Mouse (Mus musculus) lung, embryonic 15.5 days (tissue): ENCODE results near the gene Gap43. TPM values are rescaled to one million over a fixed set of nuclear protein-coding genes. Genes with fewer than 3 reads are reported as not detected.
"Not testable (repeated sequence)": the region's sequence is repeated elsewhere in the genome, so short reads cannot be mapped to it uniquely, and the experiment has no call there.

Source experiments
- ATAC-seq: fragments of 200-750 bp; cut with Nextera tagmentation; 2 replicates; pipeline ENCODE4 v1.8.0; 2017; ENCODE audit warnings: moderate number of reproducible peaks, borderline replicate concordance; ENCODE audit not compliant: low FRiP score, low TSS enrichment; ENCODE audit errors: extremely low read depth
- H3K27ac ChIP-seq: fragments of 300-500 bp; sonication (generic); 2 replicates; pipeline ENCODE4 v1.5.1; 2015; ENCODE audit warnings: moderate library complexity, mild to moderate bottlenecking, inconsistent platforms
- H3K27me3 ChIP-seq: fragments of 300-500 bp; sonication (generic); 2 replicates; pipeline ENCODE4 v1.6.1; 2015; ENCODE audit warnings: inconsistent platforms
- H3K36me3 ChIP-seq: fragments of 300-500 bp; sonication (generic); 2 replicates; pipeline ENCODE4 v1.6.1; 2015; ENCODE audit warnings: inconsistent platforms
- H3K4me1 ChIP-seq: fragments of 300-500 bp; sonication (generic); 2 replicates; pipeline ENCODE4 v1.6.1; 2015; ENCODE audit warnings: inconsistent platforms
- H3K4me2 ChIP-seq: fragments of 300-500 bp; sonication (generic); 2 replicates; pipeline ENCODE4 v1.6.1; 2015; ENCODE audit warnings: inconsistent platforms, mild to moderate bottlenecking, moderate library complexity
- H3K4me3 ChIP-seq: fragments of 300-500 bp; sonication (generic); 2 replicates; pipeline ENCODE4 v1.5.1; 2015; ENCODE audit warnings: mild to moderate bottlenecking, inconsistent platforms
- H3K9ac ChIP-seq: fragments of 300-500 bp; sonication (generic); 2 replicates; pipeline ENCODE4 v1.6.1; 2015; ENCODE audit warnings: inconsistent platforms
- H3K9me3 ChIP-seq: fragments of 300-500 bp; sonication (generic); 2 replicates; pipeline ENCODE4 v1.6.1; 2016; ENCODE audit warnings: inconsistent platforms
- WGBS: fragments of 180-500 bp; shearing (Covaris S2); methylation state at CpG from one replicate; pipeline ENCODE4 v1.1.7; 2015; 5-methylcytosine and 5-hydroxymethylcytosine counted together
- polyA plus RNA-seq: library from polyadenylated mRNA; unstranded; fragments of >200 nt; fragmentation: Nextera tagmentation; extraction: Ambion mirVana; gene quantifications from 2 replicates; pipeline ENCODE4 v1.2.1, GENCODE M21; 2015

Gap43 gene
- polyA plus RNA-seq, result 14.0 and 18.6 TPM in 2 replicates

DNA sequence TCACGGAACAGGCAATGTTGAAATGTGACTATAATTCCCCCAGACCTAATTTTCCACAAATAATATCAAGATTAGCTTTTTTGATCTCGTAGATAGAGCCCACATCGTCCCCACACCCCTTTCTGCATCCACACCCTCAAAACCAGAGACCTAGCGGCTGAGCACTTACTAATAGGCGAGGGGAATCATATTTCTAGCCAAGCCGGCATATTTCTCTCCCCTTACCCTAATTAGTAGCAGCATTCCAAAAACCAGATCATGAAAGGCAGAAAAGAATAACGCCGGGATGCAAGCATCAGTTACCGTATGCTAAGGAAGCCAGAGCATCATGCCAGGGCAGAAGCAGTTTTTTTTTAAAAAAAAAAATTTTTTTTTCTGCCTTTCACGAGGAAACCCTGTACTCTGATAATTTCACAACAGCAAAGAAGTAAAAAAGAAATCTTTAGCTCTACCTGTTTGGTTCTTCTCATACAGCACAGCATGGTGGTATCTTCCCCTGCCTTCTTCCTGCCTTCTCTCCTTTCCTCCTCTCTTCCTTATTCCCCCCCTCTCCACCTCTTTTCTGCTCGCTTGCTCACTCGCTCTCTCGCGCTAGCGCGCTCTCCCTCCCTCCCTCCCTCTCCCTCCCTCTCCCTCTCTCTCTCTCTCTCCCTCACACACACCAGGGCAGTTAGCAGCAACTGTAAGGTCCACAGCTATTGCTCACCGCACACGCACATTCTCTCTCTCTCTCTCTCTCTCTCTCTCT lies at the start of gene Gap43:
Gene Gap43 (minus strand): TSS at position 631 of the 748 bp plus-strand sequence.
- ATAC-seq, result no peak
- WGBS, result under 1% methylated on average over 18 of the region's 18 CpGs
- H3K4me2 ChIP-seq, result peak within 1 kb of the TSS; percentile 58

DNA sequence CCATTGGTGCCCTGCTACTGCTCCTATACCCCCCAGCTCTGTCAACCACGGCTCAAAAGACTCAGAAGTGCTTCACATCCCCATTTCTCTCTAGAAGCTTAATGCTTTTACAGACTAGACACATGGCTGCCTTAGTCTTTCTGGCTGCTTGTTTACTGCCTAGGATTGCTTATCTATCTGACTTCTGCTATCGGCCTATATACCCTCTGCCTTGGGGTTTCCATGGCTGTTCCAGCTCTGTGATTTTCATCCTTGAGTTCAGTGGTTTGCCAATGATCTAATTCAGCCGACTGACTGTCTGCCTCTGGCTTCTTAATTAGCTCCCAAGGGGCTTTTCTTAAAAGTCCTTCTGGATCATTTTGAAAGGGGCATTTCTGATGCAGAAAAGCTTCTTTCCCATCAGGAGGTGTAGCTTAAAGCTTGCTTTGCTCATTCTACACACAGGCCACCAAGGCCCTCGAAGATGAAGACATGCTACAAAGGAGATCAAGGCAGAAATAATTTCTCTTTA lies 40.9 kb upstream of the Gap43 start:
- ATAC-seq, result no peak
- Histone ChIP-seq H3K4me3 (no peak overlapping the region), H3K9me3 (no peaks in the 10 kb centered on the region), H3K27me3 (no peaks in the 10 kb centered on the region), H3K4me2 (no peak overlapping the region), H3K36me3 (no peaks in the 10 kb centered on the region), H3K4me1 (no peaks in the 10 kb centered on the region), H3K9ac (no peak overlapping the region), H3K27ac (no peak overlapping the region)
- 64% methylated on average over 4 of the region's 4 CpGs for WGBS

More for the DNA sequence above, at the start of gene Gap43:
- no peak within 1 kb of the TSS for H3K9ac ChIP-seq
- no peaks in the 10 kb centered on the region for H3K36me3 ChIP-seq
- no peak within 1 kb of the TSS for H3K27ac ChIP-seq
- no peaks in the 10 kb centered on the region for H3K9me3 ChIP-seq
- H3K4me3 ChIP-seq, result peak within 1 kb of the TSS; percentile 25
- peaks cover 9% of the 10 kb centered on the region for H3K4me1 ChIP-seq
- peaks cover 43% of the 10 kb centered on the region for H3K27me3 ChIP-seq

DNA sequence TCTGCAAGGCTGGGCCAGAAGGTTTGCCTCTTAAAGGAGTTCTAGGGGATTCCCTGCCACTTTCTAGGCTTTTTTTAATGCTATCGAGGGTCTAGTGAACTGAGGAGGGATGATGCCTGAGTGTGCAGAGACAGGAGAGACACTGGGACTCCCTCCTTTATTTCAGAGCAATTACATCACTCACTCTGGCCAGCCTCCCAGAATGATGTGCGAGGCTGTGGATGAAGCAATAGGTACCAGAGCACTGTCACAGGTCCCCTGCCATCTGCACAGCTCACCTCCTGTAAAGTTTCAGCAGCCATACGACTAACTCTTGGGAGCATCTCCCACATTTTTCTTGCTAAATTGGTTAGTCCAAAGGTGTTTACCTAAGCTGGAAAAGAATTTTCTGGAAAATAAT lies 40.2 kb upstream of the Gap43 start:
- no peaks in the 10 kb centered on the region for H3K36me3 ChIP-seq
- WGBS, result 50% methylated on average over 3 of the region's 3 CpGs
- no peak overlapping the region for H3K4me3 ChIP-seq
- no peak overlapping the region for H3K27ac ChIP-seq
- no peaks in the 10 kb centered on the region for H3K27me3 ChIP-seq
- no peak for ATAC-seq
- no peak overlapping the region for H3K9ac ChIP-seq
- no peak overlapping the region for H3K4me2 ChIP-seq
- H3K9me3 ChIP-seq, result no peaks in the 10 kb centered on the region
- no peaks in the 10 kb centered on the region for H3K4me1 ChIP-seq

DNA sequence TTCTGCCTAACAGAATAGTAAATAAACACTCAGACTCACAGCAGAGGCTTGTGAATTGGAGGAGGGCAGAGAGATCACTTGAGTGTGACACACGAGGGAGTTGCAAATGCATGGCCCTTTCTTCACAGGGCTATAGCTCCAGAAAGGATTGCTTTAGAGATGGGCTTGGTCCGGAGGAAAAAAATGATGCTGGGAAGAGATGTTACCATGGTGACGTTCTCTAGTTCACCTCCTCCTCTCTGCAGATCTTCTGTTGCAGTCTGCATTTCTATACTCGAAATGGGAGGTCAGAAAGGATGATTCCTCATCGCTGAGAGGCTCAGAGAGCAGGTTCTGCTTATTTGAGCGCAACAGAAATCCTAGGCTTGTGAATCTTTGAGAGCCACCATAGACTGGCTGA lies 29.7 kb upstream of the Gap43 start:
- Histone ChIP-seq H3K4me1 (no peaks in the 10 kb centered on the region), H3K9ac (no peak overlapping the region), H3K4me2 (no peak overlapping the region), H3K27me3 (no peaks in the 10 kb centered on the region), H3K36me3 (no peaks in the 10 kb centered on the region), H3K27ac (no peak overlapping the region), H3K9me3 (no peaks in the 10 kb centered on the region), H3K4me3 (no peak overlapping the region)
- 73% methylated on average over 6 of the region's 6 CpGs for WGBS
- ATAC-seq, result no peak

DNA sequence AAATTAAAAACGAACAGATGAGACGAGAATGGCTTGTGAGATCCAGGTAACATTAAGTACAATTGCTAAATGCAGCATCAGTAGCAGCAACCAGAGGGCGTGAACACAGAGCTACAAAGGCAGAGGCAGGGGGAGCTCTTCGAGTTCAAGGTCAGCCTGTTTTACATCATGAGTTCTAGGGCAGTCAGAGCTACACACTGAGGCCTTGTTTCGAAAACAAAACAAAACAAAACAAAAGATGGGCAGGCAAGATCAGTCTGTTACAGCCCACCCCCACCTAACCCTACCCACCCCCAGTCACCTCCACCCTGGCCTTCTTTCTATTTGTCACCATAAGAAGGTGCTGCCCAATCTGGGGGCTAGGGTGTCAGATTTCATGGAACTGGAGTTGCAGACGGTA lies 28.9 kb upstream of the Gap43 start:
- WGBS, result 77% methylated on average over 6 of the region's 6 CpGs
- no peaks in the 10 kb centered on the region for H3K36me3 ChIP-seq
- no peak overlapping the region for H3K4me3 ChIP-seq
- no peaks in the 10 kb centered on the region for H3K9me3 ChIP-seq
- no peak overlapping the region for H3K27ac ChIP-seq
- no peak overlapping the region for H3K4me2 ChIP-seq
- H3K4me1 ChIP-seq, result no peaks in the 10 kb centered on the region
- H3K27me3 ChIP-seq, result no peaks in the 10 kb centered on the region
- H3K9ac ChIP-seq, result no peak overlapping the region
- no peak for ATAC-seq

DNA sequence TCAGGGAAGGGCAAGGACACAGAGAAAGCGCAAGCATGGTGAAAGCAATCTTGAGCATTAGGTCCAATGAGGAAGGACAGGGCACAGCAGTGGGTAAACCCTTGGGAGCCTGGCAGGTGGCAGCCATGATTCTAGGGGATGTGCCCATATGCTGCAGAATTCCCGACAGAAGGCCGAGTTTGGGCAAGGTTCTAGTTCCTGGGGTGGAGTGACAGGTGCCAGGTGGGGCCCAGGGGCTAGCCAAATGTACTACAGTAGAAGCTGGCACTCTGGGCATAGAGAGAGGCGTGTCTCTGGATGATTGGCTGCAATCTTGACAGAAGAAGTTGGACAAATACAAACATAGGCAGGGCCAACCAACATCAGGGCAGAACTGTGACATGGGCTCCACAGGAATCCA lies 19.6 kb upstream of the Gap43 start:
- Histone ChIP-seq H3K9ac (no peak overlapping the region), H3K27me3 (no peaks in the 10 kb centered on the region), H3K9me3 (no peaks in the 10 kb centered on the region), H3K4me3 (no peak overlapping the region), H3K4me1 (no peaks in the 10 kb centered on the region), H3K4me2 (no peak overlapping the region), H3K27ac (no peak overlapping the region), H3K36me3 (no peaks in the 10 kb centered on the region)
- 81% methylated on average over 4 of the region's 4 CpGs for WGBS
- no peak for ATAC-seq

DNA sequence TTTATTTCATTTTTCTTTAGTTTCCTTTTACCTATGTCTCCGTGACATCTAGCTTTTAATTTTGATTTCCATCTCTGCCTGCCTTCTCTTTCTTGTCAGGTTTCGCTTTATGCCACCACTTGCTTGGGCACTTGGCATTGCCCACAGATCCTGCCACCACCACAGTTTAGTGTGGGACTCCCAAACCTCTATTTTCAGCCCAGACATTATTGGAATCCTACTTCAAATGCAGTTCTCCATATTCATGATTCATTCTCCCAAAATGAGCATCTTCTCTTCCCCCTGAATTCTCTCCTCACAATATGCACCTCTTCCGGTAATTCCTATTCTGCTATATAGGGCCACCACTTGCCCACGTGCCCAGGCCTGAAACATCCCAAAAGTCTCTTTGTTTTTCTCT lies 17.6 kb upstream of the Gap43 start:
- no peaks in the 10 kb centered on the region for H3K27me3 ChIP-seq
- ATAC-seq, result no peak
- WGBS, result 90% methylated on average over 4 of the region's 4 CpGs
- no peak overlapping the region for H3K9ac ChIP-seq
- no peak overlapping the region for H3K4me2 ChIP-seq
- no peaks in the 10 kb centered on the region for H3K9me3 ChIP-seq
- H3K4me1 ChIP-seq, result no peaks in the 10 kb centered on the region
- H3K27ac ChIP-seq, result no peak overlapping the region
- H3K36me3 ChIP-seq, result no peaks in the 10 kb centered on the region
- H3K4me3 ChIP-seq, result no peak overlapping the region

DNA sequence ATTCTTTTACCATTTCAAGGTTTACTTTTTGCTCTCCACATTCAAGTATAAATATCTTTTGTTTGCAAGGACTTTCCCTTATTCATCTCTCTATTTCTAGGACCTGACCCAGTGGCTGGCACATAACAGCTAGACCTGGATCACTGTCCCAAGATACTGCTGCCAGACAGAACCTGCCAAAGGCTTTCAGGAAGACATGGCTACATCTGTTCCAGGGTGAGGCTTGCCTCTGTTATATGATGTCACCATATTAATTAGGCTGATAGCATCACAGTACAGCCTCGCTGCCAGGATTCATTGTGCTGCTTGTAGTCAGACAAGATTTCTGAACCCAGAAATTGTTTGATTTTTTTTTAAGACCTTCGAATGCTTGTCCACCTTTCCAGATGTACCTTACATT lies 9.6 kb upstream of the Gap43 start:
- Histone ChIP-seq H3K27me3 (no peaks in the 10 kb centered on the region), H3K36me3 (no peaks in the 10 kb centered on the region), H3K4me1 (no peaks in the 10 kb centered on the region), H3K4me3 (no peak overlapping the region), H3K9me3 (no peaks in the 10 kb centered on the region), H3K9ac (no peak overlapping the region), H3K4me2 (no peak overlapping the region), H3K27ac (no peak overlapping the region)
- no peak for ATAC-seq
- WGBS, result 74% methylated on average over 2 of the region's 2 CpGs

DNA sequence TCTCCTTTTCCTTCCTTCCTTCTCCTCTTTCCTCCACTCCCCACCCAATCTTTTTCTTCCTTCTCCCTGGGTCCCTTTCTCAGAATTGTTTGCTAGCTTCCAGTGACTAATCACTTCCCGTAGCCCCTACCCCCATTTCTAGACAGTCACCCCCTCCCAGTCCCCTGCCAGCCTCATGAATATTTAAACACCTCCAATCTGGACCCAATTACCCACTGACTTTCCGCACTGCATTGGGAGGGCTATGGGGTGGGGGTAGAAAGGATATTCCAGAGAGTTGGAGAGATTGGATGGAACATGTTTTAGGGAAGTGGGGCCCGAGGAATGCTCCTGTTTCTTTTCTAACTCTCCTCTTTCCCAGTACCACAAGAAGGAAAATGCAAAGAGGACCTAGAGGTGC lies 414 bp upstream of the Gap43 start:
- WGBS, result 25% methylated on average over 2 of the region's 3 CpGs
- H3K4me2 ChIP-seq, result not testable (repeated sequence)

DNA sequence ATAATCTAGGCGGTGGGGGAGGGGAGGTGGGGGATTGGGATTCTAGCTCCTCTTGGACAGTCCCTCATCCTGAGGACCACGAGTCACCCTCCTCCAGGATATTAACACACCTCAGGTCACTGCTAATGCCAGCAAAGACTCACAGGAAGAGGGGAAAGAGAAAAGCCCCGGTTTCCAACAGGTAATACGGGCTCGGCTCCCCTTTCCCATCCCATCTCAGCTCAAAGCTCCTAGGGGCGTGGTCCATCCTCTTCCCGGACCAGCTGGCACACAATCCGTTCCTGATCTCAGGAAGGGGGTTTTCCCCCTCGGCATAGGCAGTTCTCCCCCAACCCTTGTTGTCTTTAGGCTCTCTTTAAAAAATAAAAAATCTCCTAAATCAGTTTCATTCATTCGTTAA lies 939 bp downstream of the Gap43 start:
- H3K27me3 ChIP-seq, result peaks cover 47% of the 10 kb centered on the region
- peak overlapping the region; percentile 58 for H3K4me2 ChIP-seq
- peak overlapping the region; percentile 25 for H3K4me3 ChIP-seq
- no peak overlapping the region for H3K9ac ChIP-seq
- no peaks in the 10 kb centered on the region for H3K9me3 ChIP-seq
- 0% methylated on average over 10 of the region's 10 CpGs for WGBS
- no peak for ATAC-seq
- H3K4me1 ChIP-seq, result peaks cover 9% of the 10 kb centered on the region
- no peak overlapping the region for H3K27ac ChIP-seq
- no peaks in the 10 kb centered on the region for H3K36me3 ChIP-seq

More for the DNA sequence above, 414 bp upstream of the Gap43 start:
- not testable (repeated sequence) for H3K4me3 ChIP-seq, H3K9me3 ChIP-seq, H3K9ac ChIP-seq, H3K4me1 ChIP-seq, ATAC-seq, H3K27ac ChIP-seq, H3K36me3 ChIP-seq
- peaks cover 36% of the 10 kb centered on the region for H3K27me3 ChIP-seq

DNA sequence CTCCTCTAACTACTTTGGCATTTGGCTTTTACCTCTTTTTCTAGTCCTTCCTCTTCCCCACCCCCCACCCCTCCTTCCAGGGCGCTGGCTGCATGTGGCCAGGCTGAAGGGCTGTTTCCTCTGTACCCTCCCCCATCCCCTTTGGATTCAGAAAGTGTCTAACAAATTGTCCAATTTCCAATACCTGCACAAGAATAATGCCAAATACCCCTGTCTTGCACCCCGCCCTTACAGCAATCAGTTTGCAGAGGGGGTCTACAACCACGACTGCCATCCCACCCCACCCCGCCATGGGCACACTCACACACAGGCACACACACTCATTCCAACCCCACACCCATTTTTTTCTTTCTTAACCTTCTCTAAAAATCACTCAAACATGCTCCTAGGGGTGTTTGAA lies 1.5 kb downstream of the Gap43 start:
- Histone ChIP-seq H3K4me3 (peak overlapping the region; percentile 25; the same call in 1 of the 2 replicates), H3K4me2 (peak overlapping the region; percentile 58), H3K27me3 (peaks cover 52% of the 10 kb centered on the region), H3K4me1 (peaks cover 9% of the 10 kb centered on the region), H3K27ac (no peak overlapping the region), H3K36me3 (no peaks in the 10 kb centered on the region), H3K9me3 (no peaks in the 10 kb centered on the region), H3K9ac (no peak overlapping the region)
- ATAC-seq, result no peak
- WGBS, result 9% methylated on average over 4 of the region's 4 CpGs

DNA sequence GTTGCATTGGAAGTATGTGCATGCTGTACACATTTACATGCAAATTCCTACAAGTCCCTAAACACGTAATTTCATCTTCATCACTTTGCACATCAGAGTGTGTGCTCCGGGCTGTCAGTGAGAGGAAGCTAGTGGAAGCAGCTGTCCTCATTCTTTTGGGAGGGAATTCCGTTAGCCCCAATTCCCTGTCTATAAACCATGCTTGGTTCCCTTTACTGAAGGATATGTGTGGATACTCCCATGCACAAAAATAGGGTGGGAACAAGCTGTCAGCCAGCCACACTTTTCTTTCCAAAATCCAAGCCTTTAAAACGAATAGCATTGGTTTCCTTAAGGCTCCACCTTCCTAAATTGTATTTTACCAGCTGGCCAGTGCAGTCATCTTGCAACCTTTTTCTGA lies 2.1 kb downstream of the Gap43 start:
- H3K27me3 ChIP-seq, result peaks cover 52% of the 10 kb centered on the region
- 19% methylated on average over 4 of the region's 4 CpGs for WGBS
- no peak overlapping the region for H3K4me3 ChIP-seq
- H3K4me1 ChIP-seq, result peaks cover 9% of the 10 kb centered on the region
- H3K9ac ChIP-seq, result no peak overlapping the region
- no peaks in the 10 kb centered on the region for H3K9me3 ChIP-seq
- ATAC-seq, result no peak
- H3K4me2 ChIP-seq, result no peak overlapping the region
- no peak overlapping the region for H3K27ac ChIP-seq
- no peaks in the 10 kb centered on the region for H3K36me3 ChIP-seq
